Mouse (Mus musculus) liver, embryonic 11.5 days (tissue): Measurements from ENCODE around the gene 1700061G19Rik. TPM values are rescaled to one million over a fixed set of nuclear protein-coding genes. Genes with fewer than 3 reads are reported as not detected.

ENCODE experiments used
- ATAC-seq: fragments of 200-750 bp; cut with Nextera tagmentation; replicated peaks from 2 replicates; pipeline ENCODE4 v1.8.0; 2017; ENCODE audit warnings: moderate number of reproducible peaks, mild to moderate bottlenecking, moderate TSS enrichment, moderate library complexity; ENCODE audit not compliant: low FRiP score
- DNase-seq: peaks from one replicate; pipeline ENCODE4 v3.0.0-alpha.2; 2017; ENCODE audit warnings: low spot score
- H3K27ac ChIP-seq: fragments of 300-500 bp; sonication (generic); 2 replicates; pipeline ENCODE4 v1.5.1; 2014; ENCODE audit warnings: mild to moderate bottlenecking, low read depth, low read length, control low read depth
- H3K27me3 ChIP-seq: fragments of 300-500 bp; sonication (generic); replicated peaks from 2 replicates; pipeline ENCODE4 v1.6.1; 2014; ENCODE audit warnings: low read length, mixed read lengths; ENCODE audit not compliant: control insufficient read depth, insufficient read depth
- H3K36me3 ChIP-seq: fragments of 300-500 bp; sonication (generic); 2 replicates; pipeline ENCODE4 v1.6.1; 2014; ENCODE audit warnings: mild to moderate bottlenecking, low read length, moderate library complexity, mixed read lengths; ENCODE audit not compliant: control insufficient read depth, insufficient read depth
- H3K4me1 ChIP-seq: fragments of 300-500 bp; sonication (generic); replicated peaks from 2 replicates; pipeline ENCODE4 v1.6.1; 2014; ENCODE audit warnings: low read length, mixed read lengths; ENCODE audit not compliant: control insufficient read depth, insufficient read depth
- H3K4me2 ChIP-seq: fragments of 300-500 bp; sonication (generic); 2 replicates; pipeline ENCODE4 v1.6.1; 2014; ENCODE audit warnings: mild to moderate bottlenecking, control low read depth, moderate library complexity
- H3K4me3 ChIP-seq: fragments of 300-500 bp; sonication (generic); 2 replicates; pipeline ENCODE4 v1.5.1; 2014; ENCODE audit warnings: low read depth, low read length, control low read depth
- H3K9ac ChIP-seq: fragments of 300-500 bp; sonication (generic); 2 replicates; pipeline ENCODE4 v1.6.1; 2014; ENCODE audit warnings: low read depth, low read length, control low read depth
- H3K9me3 ChIP-seq: fragments of 300-500 bp; sonication (generic); 2 replicates; pipeline ENCODE4 v1.6.1; 2016; ENCODE audit warnings: low read length, inconsistent platforms, mixed read lengths; ENCODE audit not compliant: control insufficient read depth
- WGBS: fragments of 180-500 bp; shearing (Covaris S2); extraction: QIAGEN DNeasy Blood & Tissue Kit; methylation state at CpG from one replicate; pipeline ENCODE4 v1.1.7; 2014; 5-methylcytosine and 5-hydroxymethylcytosine counted together
- polyA plus RNA-seq: library from polyadenylated mRNA; unstranded; fragments of >200 nt; fragmentation: Nextera tagmentation; extraction: Ambion mirVana; gene quantifications from 2 replicates; pipeline ENCODE4 v1.2.1, GENCODE M21; 2014

The 1700061G19Rik gene
- polyA plus RNA-seq, 1 experiment from 2014 or later = 0.26 TPM

DNA sequence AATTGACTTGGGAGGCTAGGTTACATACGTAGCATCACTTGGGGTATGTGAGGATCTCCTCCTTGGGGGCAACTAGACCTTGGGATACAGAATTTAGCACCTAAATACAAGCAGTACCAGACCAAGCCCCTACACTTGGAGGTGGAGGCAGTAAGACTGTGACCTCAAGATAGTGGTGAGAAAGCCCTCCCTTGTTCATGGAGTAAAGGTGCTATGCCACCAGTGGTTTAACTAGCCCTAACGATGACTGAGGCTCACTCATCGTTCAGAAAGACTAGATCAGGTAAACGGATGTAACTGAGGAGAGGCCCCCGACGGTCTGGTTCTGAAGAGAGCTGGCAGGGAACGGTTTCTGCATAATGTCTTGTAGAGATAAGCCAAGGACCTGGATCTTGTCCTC lies 61.5 kb downstream of the 1700061G19Rik start:
- no peaks in the 10 kb centered on the region for H3K27me3 ChIP-seq
- no peak overlapping the region for H3K4me3 ChIP-seq
- no peak overlapping the region for H3K4me2 ChIP-seq
- H3K9me3 ChIP-seq = no peaks in the 10 kb centered on the region
- H3K27ac ChIP-seq = no peak overlapping the region
- H3K9ac ChIP-seq = no peak overlapping the region
- DNase-seq = no peak
- H3K4me1 ChIP-seq = peaks cover 20% of the 10 kb centered on the region
- ATAC-seq = no peak
- H3K36me3 ChIP-seq = no peaks in the 10 kb centered on the region
- WGBS = 85% methylated on average over 7 of the region's 7 CpGs

Other genes with a start within 250 kb of the 1700061G19Rik start
- 87.9 and 92.4 TPM in 2 replicates for gene Lonp1, start 248.6 kb upstream of the 1700061G19Rik start, polyA plus RNA-seq
- gene Catsperd, start 247.3 kb upstream of the 1700061G19Rik start, polyA plus RNA-seq = 0.64 and 0.68 TPM in 2 replicates
- 94.3 and 105 TPM in 2 replicates for gene Ranbp3, start 202.2 kb upstream of the 1700061G19Rik start, polyA plus RNA-seq
- 343 and 358 TPM in 2 replicates for gene Ndufa11, start 157.7 kb upstream of the 1700061G19Rik start, polyA plus RNA-seq
- gene Vmac, start 157.5 kb upstream of the 1700061G19Rik start, polyA plus RNA-seq = 9.1 and 10.7 TPM in 2 replicates
- 5.2 and 5.3 TPM in 2 replicates for gene Nrtn, start 117.9 kb upstream of the 1700061G19Rik start, polyA plus RNA-seq
- 34.5 and 36.9 TPM in 2 replicates for gene Dus3l, start 110.7 kb upstream of the 1700061G19Rik start, polyA plus RNA-seq
- 1.6 and 1.8 TPM in 2 replicates for gene Prr22, start 105.2 kb upstream of the 1700061G19Rik start, polyA plus RNA-seq
- gene Rfx2, start 44.5 kb upstream of the 1700061G19Rik start, polyA plus RNA-seq = 9.0 and 9.5 TPM in 2 replicates
- gene Acsbg2, start 1.0 kb upstream of the 1700061G19Rik start, polyA plus RNA-seq = not detected in 2 replicates
- gene Mllt1, start 59.9 kb downstream of the 1700061G19Rik start, polyA plus RNA-seq = 19.2 and 21.3 TPM in 2 replicates
- not detected in 2 replicates for gene Acer1, start 106.6 kb downstream of the 1700061G19Rik start, polyA plus RNA-seq
- 181 and 183 TPM in 2 replicates for gene Clpp, start 114.8 kb downstream of the 1700061G19Rik start, polyA plus RNA-seq
- 36.3 and 39.9 TPM in 2 replicates for gene Alkbh7, start 121.9 kb downstream of the 1700061G19Rik start, polyA plus RNA-seq
- gene Pspn, start 124.5 kb downstream of the 1700061G19Rik start, polyA plus RNA-seq = 0.44 TPM in 1 of 2 replicates, not detected in the other
- 99.0 and 106 TPM in 2 replicates for gene Gtf2f1, start 135.8 kb downstream of the 1700061G19Rik start, polyA plus RNA-seq
- gene Gm17949, start 136.0 kb downstream of the 1700061G19Rik start, polyA plus RNA-seq = 0.26 and 0.33 TPM in 2 replicates
- 46.7 and 51.1 TPM in 2 replicates for gene Khsrp, start 156.0 kb downstream of the 1700061G19Rik start, polyA plus RNA-seq
- gene Slc25a41, start 166.2 kb downstream of the 1700061G19Rik start, polyA plus RNA-seq = not detected in 2 replicates
- 3.2 and 3.4 TPM in 2 replicates for gene Crb3, start 183.6 kb downstream of the 1700061G19Rik start, polyA plus RNA-seq
- 5.2 and 6.3 TPM in 2 replicates for gene Slc25a23, start 184.4 kb downstream of the 1700061G19Rik start, polyA plus RNA-seq
- gene Dennd1c, start 203.0 kb downstream of the 1700061G19Rik start, polyA plus RNA-seq = 2.1 and 2.2 TPM in 2 replicates
- gene Tubb4a, start 212.3 kb downstream of the 1700061G19Rik start, polyA plus RNA-seq = 4.5 and 5.0 TPM in 2 replicates
- gene Tnfsf9, start 229.8 kb downstream of the 1700061G19Rik start, polyA plus RNA-seq = 5.4 and 6.4 TPM in 2 replicates